Mouse (Mus musculus): ENCODE measurements around the gene Snw1. TPM values are rescaled to one million over a fixed set of nuclear protein-coding genes. Genes with fewer than 3 reads are reported as not detected.
A peak's percentile ranks its signal among the peaks of the same experiment; 100 is the strongest.
"Not testable (repeated sequence)": the region's sequence is repeated elsewhere in the genome, so short reads cannot be mapped to it uniquely, and the experiment has no call there.

Snw1 gene
- 2.3 and 27.5 TPM in 2 replicates for polyA plus RNA-seq (2012; ENCODE audit: insufficient read depth, low replicate concordance)

DNA sequence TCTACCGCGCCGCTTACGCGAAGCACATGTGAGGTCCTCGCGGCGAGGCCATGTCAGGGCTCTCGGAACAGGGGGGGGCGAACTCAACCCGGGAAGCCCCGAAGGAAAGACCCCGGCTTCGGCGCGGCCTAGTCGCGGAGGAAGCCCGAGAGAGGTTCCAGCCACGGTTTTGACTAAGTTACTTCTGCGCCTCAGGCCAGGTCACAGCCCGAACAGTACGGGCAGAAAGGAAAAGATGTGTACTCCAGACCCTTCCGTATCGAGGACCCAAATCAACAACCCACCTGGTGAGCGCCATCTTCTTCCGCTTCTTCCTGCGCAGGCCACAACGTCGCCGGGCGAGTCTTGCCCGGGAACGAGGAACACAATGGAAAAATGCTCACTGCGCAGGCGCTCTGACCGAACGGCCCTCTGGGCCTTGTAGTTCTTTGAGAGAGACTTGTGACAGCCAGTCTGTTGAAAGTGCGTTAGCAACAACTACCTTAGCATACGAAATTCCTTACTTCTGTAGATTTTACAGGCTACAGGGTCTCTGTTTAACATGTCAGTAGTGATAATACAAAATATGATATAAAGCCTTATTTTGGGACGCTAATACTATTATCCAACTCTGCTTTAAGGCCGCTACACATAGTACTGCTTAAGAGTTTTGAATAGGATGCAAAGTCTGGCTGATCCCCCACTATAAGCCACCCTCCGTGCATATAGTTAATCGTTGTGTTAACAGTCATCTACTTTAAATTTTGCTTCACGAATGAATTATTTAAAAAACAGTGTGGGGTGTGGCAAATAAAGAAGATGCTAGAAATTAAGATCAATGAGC is at the start of gene Snw1:
Snw1 (minus strand) TSS at position 311 of the 823 bp plus-strand sequence.
- Histone ChIP-seq H3K9me3 (no peaks in the 10 kb centered on the region), H3K4me1 (peaks cover 21% of the 10 kb centered on the region), H3K4me3 (replicated peaks) (peak within 1 kb of the TSS; percentile 97), H3K27me3 (replicated peaks) (peaks cover 2% of the 10 kb centered on the region), H3K36me3 (replicated peaks; ENCODE audit: low read length) (peaks cover 24% of the 10 kb centered on the region)
- TF ChIP-seq GATA1 (IDR thresholded peaks at IDR 0.05; ENCODE audit: borderline replicate concordance, low read length) = 0 out of 3 replicates have a peak, but pooled peaks have one; percentile 27
- TF ChIP-seq FLI1 (IDR thresholded peaks at IDR 0.05; ENCODE audit: low read length) = no peak

DNA sequence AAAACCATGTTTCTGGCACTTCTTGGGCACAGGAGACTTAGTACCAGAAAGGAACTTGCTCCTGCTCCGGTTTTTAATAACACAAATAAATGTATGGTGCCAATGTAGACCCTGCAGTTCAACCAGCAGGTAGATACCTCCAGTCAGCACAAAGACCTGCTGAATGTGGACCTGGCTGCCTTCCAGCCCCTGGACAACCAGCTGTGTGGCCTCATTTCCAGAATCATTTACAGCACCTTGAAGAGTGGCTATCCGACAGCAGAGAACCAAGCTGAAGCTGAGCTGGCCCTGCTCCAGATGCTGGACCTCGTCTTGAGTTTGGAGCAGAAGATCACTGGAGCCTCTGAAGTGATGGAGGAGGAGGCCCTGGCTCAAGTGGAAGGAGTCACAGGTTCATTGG is 47.5 kb upstream of the Snw1 start:
- H3K9me3 ChIP-seq = peaks cover 12% of the 10 kb centered on the region; the same call in 1 of the 2 replicates
- H3K27me3 ChIP-seq (replicated peaks); H3K4me3 ChIP-seq (replicated peaks); H3K4me1 ChIP-seq; H3K36me3 ChIP-seq (replicated peaks; ENCODE audit: low read length): not testable (repeated sequence)

- H3K27me3 ChIP-seq (replicated peaks); H3K4me3 ChIP-seq (replicated peaks); H3K36me3 ChIP-seq (replicated peaks; ENCODE audit: low read length); H3K9me3 ChIP-seq; H3K4me1 ChIP-seq: not testable (repeated sequence)
Measured at GRCm38 (mm10) chr12:87514016-87514415, 41.9 kb upstream of the Snw1 start, which contains the start of gene Gm8300. Gm8300 (plus strand) TSS chr12:87514316.

DNA sequence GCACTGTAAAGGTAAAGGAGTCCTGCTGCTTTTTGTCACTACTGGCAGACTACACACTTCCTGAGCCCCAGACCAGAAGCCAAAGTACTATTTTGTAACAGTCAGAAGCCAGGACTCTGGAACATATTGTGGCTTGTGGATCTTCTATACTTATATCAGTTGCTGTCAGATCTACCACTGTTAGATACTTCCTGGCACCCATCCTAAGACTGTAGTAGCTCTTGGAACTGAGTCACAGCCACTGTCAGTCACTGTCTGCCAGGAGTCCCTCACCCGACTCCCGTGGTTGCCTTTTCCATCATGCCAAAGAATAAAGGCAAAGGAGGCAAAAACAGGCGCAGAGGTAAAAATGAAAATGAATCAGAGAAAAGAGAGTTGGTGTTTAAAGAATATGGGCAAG is 22.3 kb upstream of the Snw1 start, which contains the start of gene Gm5788:
Gm5788 (plus strand) TSS at position 301 of the 400 bp plus-strand sequence.
- not testable (repeated sequence) for H3K36me3 ChIP-seq (replicated peaks; ENCODE audit: low read length); H3K27me3 ChIP-seq (replicated peaks); H3K9me3 ChIP-seq; H3K4me1 ChIP-seq; H3K4me3 ChIP-seq (replicated peaks)

- H3K4me3 ChIP-seq (replicated peaks); H3K4me1 ChIP-seq; H3K27me3 ChIP-seq (replicated peaks); H3K9me3 ChIP-seq; H3K36me3 ChIP-seq (replicated peaks; ENCODE audit: low read length): not testable (repeated sequence)
Measured at GRCm38 (mm10) chr12:87488683-87489082, 16.6 kb upstream of the Snw1 start.

GRCm38 (mm10) chr12:87482482-87482881 is 10.4 kb upstream of the Snw1 start:
- not testable (repeated sequence) for H3K36me3 ChIP-seq (replicated peaks; ENCODE audit: low read length); H3K27me3 ChIP-seq (replicated peaks); H3K9me3 ChIP-seq; H3K4me1 ChIP-seq; H3K4me3 ChIP-seq (replicated peaks)

DNA sequence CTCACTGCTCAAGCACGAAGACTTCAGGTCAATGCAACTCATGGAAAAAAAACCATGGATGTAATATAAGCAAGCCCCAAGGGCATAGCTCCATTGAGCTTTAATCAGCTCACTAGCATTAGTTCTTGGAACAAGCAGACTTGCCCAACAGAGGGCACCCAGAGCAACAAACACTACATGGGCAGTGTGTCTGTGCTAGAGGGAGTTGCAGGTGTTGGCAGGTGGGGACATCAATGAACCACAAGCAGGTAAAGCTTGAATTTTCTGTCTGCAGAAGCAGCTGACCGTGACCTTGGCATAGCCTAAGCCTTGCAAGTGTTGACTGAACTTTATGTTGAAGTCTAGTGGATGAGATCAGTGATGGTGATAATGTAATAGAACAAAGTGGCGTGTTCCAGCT is 2.7 kb upstream of the Snw1 start:
- Histone ChIP-seq H3K4me1 (peaks cover 18% of the 10 kb centered on the region), H3K4me3 (replicated peaks) (no peak overlapping the region), H3K9me3 (no peaks in the 10 kb centered on the region), H3K36me3 (replicated peaks; ENCODE audit: low read length) (peaks cover 3% of the 10 kb centered on the region), H3K27me3 (replicated peaks) (peaks cover 2% of the 10 kb centered on the region)
- TF ChIP-seq FLI1 (IDR thresholded peaks at IDR 0.05; ENCODE audit: low read length) (no peak), GATA1 (IDR thresholded peaks at IDR 0.05; ENCODE audit: borderline replicate concordance, low read length) (no peak)

- H3K27me3 ChIP-seq (replicated peaks) = peaks cover 2% of the 10 kb centered on the region
- TF ChIP-seq FLI1 (IDR thresholded peaks at IDR 0.05; ENCODE audit: low read length) = no peak
- no peak for TF ChIP-seq GATA1 (IDR thresholded peaks at IDR 0.05; ENCODE audit: borderline replicate concordance, low read length)
- H3K36me3 ChIP-seq (replicated peaks; ENCODE audit: low read length) = peaks cover 31% of the 10 kb centered on the region
- H3K4me3 ChIP-seq (replicated peaks) = peak overlapping the region; percentile 97
- H3K9me3 ChIP-seq = no peaks in the 10 kb centered on the region
- H3K4me1 ChIP-seq = peaks cover 24% of the 10 kb centered on the region
Measured at GRCm38 (mm10) chr12:87471421-87471963, 582 bp downstream of the Snw1 start.

- Histone ChIP-seq H3K4me1 (peaks cover 21% of the 10 kb centered on the region), H3K9me3 (no peaks in the 10 kb centered on the region), H3K36me3 (replicated peaks; ENCODE audit: low read length) (peaks cover 40% of the 10 kb centered on the region), H3K4me3 (replicated peaks) (peak overlapping the region; percentile 97), H3K27me3 (replicated peaks) (peaks cover 2% of the 10 kb centered on the region)
- TF ChIP-seq FLI1 (IDR thresholded peaks at IDR 0.05; ENCODE audit: low read length) (no peak), GATA1 (IDR thresholded peaks at IDR 0.05; ENCODE audit: borderline replicate concordance, low read length) (peak; percentile 77; the same call in 1 of the 3 replicates)
Measured at GRCm38 (mm10) chr12:87470263-87471136, 1.6 kb downstream of the Snw1 start.

GRCm38 (mm10) chr12:87464678-87465297 is 7.3 kb downstream of the Snw1 start:
- Histone ChIP-seq H3K36me3 (replicated peaks; ENCODE audit: low read length) (peaks cover 93% of the 10 kb centered on the region), H3K4me3 (replicated peaks) (no peak overlapping the region), H3K4me1 (peaks cover 9% of the 10 kb centered on the region), H3K9me3 (no peaks in the 10 kb centered on the region), H3K27me3 (replicated peaks) (no peaks in the 10 kb centered on the region)
- TF ChIP-seq FLI1 (IDR thresholded peaks at IDR 0.05; ENCODE audit: low read length) (no peak), GATA1 (IDR thresholded peaks at IDR 0.05; ENCODE audit: borderline replicate concordance, low read length) (no peak)

Measured in megakaryocyte, embryonic 14.5 days (primary cell).